Mouse (Mus musculus) olfactory bulb, adult 2 months (tissue): ENCODE measurements around the gene Hspb1.

Experiments
- CTCF ChIP-seq: fragments of 200-500 bp; IDR thresholded peaks from 2 replicates; pipeline ENCODE4 v1.5.1; 2012; ENCODE audit warnings: low read depth, mild to moderate bottlenecking, low read length, moderate library complexity; ENCODE audit not compliant: insufficient read depth
- POLR2A ChIP-seq: fragments of 200-500 bp; IDR thresholded peaks from 2 replicates; pipeline ENCODE4 v1.6.1; 2012; ENCODE audit warnings: mild to moderate bottlenecking, low read depth, low read length, moderate library complexity; ENCODE audit not compliant: insufficient read depth

DNA sequence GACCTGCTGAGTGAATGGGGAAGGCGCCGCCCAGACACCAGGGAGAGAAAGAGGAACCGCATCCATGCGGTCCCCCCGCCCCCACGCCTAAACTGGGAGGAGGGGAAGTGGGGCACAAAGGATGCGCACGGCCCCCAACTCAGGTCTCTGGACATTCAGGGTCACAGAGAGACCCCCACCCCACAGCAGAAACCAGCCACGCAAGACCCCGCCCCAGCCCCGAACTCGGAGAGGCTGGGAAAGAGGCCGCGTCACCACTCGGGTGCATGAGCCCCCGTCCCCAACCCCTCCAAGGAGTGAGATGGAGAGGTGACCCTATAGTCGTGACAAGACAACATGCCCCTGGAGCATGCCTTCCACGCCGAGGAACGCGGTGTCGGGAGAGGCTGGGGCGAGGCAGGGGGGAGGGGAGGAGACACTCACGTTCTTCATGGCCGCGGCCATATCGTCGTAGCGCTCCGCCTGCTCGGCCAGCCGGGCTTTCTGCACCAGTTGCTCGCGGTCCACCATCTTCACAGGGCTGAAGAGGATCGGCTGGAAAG is 46.3 kb downstream of the Hspb1 start:
- TF ChIP-seq CTCF: no peak
- TF ChIP-seq POLR2A: no peak
